Mouse (Mus musculus): ENCODE measurements around the gene Nol8.

Nol8 gene

DNA sequence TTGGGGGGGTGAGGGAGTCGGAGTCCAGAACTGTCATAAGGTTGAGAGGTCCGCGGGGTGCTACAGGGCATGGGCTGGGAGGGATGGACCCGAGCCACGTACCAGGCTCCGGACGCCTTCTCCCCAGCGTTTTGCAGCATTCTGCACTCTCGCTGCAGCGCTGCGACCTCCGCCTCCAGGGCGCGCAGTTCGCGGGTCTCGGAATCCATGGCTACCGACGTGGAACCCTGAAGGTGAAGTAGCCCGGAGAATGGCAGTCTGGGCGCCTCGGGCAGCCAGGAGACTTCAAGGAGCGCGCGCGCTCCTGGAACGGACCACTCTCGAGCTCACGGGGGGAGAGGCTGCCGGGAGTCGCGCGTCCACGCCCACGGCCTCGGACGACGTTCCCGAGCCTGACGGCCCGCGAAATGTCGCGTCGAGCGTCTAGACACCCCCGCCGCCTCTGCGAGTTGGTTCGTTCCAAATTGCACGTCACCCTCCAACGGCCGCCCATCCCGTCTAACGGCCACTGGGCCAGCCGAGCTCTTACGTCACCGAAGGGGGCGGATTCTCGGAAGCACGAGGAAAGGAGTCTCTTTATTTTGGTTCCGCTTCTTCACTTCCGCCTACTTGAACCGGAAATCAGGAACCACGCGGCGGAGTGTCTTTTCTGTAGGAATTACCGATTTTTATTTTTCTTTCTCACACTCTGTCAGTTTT lies at the start of gene Nol8, which contains the start of gene Cenpp:
Nol8 (plus strand) TSS at position 598 of the 699 bp plus-strand sequence.
Cenpp (minus strand) TSS at position 305 of the 699 bp plus-strand sequence.
- peak; percentile 99 for DNase-seq (ENCODE audit: low spot score in 2 of 2)

DNA sequence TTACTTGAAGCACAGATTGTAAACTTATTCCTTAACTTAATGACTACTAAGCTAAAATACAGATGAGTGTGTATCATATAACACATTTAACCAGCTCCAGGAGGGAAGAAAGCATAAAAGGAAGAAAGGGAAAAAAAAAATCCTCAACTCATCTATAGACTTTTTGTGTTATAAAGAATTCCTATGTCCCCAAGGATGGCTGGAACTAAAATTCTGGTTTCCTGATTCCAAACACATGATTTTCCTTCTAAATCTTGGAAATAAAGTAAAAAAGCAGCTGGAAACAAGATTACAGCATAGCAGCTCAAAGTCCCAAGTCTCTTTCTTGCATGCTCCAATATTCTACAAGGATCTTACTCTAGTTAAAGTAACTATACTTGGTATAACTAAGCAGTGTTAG lies 49.3 kb upstream of the Nol8 start:
- no peak for DNase-seq (ENCODE audit: low spot score in 2 of 2)

DNA sequence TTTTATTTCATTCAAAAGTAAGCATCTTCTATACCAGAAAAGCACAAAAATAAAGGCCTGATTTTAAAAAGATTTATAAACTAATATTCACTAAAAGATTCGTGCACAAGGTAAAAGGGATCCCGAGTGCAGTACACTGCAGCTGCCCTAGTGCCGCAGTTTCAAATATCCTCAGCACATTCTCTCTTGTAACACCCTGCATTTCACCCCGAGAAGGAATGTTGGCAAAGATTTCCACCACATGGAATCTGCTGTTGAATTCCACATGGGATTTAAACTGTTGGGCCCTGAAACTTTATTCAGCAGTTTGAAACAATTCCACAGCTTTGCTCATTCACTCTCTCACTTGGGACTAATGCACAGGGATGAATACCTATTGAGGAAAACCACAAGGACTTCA lies 45.2 kb upstream of the Nol8 start, which contains the start of gene Ogn:
Ogn (plus strand) TSS at position 333 of the 400 bp plus-strand sequence.
- no peak for DNase-seq (ENCODE audit: low spot score in 2 of 2)

DNA sequence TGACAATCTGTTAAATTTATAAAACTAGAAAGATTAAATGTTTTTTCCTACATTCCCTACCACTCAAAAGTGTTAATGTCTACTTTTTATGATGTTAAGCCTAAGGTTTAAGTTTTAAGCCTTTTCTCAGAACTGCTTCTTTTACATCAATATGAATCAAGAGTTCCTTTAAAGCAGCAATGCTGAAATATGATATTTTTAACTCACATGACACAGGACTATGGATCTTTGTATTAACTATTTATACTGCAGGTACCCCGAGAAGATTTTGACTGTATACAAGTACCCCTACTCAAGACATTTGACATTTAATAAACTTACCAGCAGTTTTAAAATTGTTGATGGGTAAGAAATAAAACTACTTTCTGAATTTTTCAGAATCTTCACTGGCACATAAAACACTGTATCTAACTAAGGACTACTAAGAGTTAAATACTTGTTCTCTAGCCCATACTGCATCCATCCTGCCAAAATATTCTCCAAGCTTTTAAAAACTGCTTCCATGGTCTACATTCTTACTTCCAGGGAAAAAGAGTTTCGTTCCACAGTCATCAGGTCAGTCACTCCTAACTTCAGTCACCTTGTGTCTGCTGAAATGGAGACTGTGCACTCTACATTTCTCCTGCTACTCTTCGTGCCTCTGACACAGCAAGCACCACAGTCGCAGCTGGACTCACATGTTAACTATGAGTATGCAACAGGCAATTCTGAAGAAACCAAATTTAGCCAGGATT lies 44.1 kb upstream of the Nol8 start:
- DNase-seq (ENCODE audit: low spot score in 2 of 2) = no peak

DNA sequence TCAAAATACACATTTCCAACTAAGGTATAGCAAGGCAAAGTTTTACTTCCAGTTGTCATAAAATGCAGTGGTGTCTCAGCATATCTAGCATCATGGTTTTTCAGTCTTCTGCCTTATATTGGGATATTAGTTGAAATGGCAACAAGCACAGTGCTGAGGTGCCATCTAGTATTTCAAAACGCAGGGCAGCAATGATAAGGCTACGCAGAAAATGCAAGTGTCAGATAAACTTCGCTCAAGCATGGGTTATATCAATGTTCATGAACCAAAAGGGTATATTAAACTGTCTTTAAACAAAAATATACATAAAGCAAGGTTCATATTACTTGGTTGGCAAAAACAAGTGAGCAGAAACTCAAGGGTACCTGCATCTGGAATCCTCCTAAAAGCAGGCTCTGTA lies 35.9 kb upstream of the Nol8 start:
- DNase-seq (ENCODE audit: low spot score in 2 of 2) = peak in 1 of 2 experiments; percentile 10

DNA sequence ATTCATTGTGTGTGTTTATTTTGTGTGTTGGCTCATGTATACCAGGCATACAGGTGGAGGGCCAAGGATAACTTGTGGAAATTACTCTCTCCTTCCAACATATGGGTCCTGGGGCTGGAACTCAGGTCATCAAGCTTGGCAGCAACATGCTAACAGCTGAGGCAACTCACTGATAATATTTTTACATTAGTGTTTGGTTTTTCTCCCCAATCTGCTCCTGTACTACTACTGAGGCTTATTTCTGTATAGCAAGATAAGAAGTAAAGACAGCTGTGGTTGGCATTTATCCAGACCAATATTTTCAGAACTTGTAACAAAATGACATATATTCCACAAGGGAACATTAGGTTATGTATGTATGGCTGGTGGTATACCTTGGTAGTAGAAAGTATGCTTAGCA lies 34.5 kb upstream of the Nol8 start:
- peak in 1 of 2 experiments; percentile 2 for DNase-seq (ENCODE audit: low spot score in 2 of 2)

DNA sequence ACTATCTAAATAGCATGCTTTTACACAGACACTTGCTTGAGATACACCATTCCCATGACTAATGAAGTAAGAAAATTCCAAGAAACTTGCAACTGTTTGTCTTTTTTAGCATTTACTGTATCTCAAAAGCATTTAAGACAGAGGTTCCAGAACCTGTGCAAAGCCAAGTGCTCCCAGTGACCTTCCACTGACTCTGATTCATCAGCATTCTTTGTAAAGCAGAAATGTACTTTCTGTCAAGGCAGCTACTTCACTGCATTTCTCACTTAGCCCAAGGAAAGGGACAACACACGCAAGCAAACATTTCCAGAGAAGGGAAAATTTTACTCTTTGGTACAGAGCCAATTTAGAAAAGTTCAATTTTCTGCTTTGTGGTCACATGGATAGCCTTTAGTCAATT lies 29.7 kb upstream of the Nol8 start:
- DNase-seq (ENCODE audit: low spot score in 2 of 2) = no peak

DNA sequence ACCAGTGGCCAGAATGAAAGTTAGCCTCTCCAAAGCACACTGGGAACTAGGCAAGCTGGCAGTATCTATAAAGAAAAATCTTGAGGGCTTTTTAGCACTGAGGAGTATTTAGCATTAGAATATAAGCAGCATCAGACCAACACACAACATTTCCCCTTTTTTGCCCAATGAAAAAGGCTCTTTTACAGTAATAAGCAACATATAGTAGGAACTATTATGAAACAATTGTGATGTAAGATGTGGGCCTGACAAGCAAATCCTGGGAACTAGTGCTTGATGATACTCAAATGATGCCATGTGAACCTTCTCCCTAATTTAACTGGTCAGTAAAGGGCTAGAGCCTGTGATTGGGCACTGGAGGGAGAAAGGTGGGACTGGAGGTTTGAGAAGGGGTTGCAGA lies 24.7 kb upstream of the Nol8 start:
- DNase-seq (ENCODE audit: low spot score in 2 of 2) = no peak

DNA sequence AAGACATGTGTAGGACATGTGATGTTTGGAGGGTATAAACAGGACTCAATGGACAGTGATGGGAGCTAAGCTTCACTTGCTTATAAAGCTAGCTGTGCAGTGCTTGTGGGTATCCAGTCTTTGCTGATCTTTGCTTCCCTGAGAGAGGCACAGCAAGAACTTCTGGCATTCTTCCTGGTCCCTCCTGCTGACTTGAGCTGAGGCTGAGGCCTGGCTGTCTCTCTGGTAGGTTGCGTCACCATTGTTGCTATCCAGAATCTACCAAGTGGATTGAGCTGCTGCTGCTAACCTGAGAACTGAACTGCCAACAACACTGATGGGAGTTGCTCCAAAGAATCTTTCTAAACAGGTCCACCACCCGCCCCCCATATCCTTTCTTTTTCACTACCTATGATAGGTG lies 23.8 kb upstream of the Nol8 start:
- DNase-seq (ENCODE audit: low spot score in 2 of 2) = no peak

DNA sequence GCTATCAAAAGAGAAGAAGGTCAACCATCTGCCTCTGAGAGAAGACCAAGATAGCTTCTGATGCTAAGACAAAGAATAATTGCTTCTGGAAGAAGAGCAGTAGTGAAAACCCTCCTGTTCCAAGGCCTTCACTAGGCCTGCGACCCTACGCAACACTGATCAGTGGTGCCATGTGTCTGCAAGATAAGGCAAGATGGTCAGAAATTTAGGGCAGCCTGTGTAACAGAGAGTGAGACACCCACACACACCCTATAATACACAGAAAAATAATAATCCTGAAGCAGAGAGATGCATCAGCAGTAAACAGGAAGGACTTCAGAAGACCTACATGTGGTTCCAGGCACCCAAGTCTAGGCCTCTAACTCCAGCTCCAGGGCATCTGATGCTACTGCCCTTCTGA lies 12.9 kb upstream of the Nol8 start:
- no peak for DNase-seq (ENCODE audit: low spot score in 2 of 2)

DNA sequence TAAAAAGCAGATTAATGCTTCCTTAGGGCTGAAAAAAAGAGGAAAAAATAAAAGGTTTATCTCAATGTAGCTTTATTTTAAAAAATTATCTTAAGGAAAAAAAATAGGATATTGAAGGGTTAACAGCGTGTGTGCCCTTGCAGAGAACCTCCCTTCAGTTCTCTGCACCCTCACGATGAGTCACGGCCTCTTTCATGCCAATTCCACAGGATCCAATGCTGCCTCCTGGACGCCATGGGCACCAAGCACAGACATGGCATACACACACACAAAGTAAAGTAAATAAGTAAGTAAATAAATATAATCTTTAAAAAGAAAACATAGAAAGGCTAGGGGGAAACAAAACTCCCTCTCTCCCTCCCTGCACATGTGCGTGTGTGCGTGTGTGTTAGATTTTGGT lies 10.2 kb upstream of the Nol8 start:
- DNase-seq (ENCODE audit: low spot score in 2 of 2) = no peak

DNA sequence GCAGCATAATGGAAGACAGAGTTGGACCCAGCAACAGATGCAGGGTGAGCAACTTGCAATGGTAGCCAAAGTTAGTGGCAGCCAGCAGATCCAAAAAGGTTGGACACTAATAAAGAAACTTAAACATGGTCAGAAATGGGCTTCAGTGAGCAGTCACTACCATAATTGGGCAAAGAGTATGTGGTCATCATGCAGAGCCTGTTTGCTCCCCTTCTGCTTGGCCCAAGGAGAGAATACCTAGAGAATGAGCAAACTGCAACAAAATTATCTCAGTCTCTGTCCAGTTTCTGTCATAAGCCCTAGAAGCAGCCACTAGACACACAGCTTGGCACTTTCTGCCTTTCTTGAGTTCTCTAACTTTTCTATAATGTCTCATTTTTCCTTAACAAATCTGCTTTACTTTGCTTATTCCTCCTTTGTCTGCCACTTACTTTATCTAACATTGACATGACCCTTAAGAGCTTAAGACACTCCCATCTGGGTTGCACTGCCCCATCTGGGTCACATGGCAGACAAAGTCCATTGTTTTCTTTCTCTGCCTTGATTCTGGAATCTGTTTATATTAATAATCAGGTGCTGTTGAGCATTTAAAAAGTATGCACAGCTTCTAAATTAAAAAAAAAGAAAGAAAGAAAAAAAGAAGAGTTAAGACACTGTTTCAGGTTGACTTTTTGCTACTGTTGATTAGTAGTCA lies 9.1 kb upstream of the Nol8 start:
- no peak for DNase-seq (ENCODE audit: low spot score in 2 of 2)

DNA sequence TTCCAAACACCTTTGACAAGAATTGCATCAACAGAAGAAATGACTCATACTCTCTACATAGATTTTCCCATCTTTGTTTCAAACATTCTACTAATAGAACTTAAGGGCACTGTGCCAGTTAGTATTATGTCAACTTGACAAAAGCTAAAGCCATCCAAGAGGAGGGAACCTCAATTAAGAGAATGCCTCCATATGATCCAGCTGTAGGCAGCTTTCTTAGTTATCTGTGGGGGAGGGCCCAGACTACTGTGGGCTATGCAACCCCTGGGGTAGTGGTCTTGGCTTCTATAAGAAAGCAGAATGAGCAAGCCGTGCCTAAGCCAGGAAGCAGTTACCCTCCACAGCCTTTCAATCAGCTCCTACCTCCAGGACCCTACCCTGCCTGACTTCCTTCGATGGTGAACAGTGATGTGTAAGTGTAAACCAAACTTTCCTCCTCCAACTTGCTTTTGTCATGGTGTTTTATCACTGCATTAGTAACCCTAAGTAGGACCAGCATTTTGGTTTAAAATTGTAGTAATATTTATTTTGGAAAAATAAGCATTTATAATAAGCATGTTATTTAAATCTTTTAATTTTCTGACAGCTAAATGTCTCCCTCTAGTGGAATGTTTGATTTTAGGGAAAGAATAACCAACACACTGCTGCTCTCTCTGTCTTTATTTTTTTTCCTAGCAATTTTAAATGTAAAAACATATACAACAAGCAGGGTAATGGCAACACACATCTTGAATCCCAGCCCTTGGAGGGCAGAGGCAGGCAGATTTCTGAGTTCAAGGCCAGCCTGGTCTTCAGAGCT lies 7.9 kb upstream of the Nol8 start:
- DNase-seq (ENCODE audit: low spot score in 2 of 2) = no peak

DNA sequence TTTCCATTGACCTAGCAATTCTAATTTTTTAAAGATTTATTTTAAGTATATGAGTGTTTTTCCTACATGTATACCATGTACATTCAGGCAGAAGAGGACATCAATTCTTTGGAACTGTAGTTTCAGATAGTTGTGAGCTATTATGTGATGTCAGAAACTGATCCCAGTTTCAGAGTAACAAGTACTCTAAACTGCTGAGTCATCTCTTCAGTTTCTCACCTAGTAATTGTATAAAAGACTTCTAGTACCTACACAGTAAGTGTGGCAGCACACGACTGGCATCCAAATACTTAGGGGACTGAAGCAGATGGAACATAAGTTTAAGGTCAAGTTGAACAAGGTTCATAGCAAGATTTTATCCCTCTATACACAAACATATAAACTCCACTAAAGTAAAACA lies 6.9 kb upstream of the Nol8 start:
- no peak for DNase-seq (ENCODE audit: low spot score in 2 of 2)

DNA sequence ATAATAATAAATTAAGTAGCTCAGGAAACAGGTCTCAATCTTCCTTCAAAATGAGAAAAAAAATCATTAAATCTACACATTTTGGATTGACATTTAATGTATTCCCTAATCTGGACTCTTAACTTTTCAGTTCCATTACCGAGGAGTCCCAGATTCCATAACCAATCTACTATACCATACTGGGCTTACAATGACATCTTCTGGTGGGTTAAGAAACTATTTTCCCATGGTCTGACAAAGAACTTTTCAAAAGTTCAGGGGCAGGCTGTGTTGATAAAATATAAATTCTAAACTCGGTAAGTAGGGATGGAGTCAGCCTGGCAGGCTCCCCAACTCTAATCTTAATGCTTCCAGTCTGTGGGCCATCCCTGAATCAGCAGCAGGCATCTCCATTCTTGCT lies 1.7 kb upstream of the Nol8 start:
- DNase-seq (ENCODE audit: low spot score in 2 of 2) = no peak

DNA sequence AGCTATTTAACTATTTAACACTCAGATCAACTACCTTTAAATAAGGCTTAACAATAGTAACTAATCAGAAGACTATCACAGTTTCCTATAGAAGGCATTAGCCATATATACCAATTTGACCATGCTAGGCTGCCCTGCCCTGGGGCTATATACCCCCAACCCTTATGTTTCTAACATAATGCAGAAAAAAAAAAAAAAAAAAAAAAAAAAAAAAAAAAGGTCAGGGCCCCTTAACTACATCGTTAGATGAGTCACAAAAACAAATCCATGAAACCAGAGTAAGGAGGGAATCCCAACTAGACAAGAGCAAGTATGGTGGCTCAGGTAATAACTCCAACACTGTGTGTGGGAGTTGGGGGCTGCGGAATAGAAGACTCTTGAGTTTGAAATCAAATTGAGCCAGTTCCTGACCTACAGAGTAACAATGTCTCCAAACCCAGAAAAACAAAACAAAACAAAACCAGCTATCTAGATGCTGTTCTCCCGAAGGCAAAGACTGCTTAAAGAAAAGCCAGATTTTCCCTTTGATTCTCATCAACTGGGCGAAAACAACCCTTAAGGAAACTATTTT lies 1.0 kb upstream of the Nol8 start:
- no peak for DNase-seq (ENCODE audit: low spot score in 2 of 2)

DNA sequence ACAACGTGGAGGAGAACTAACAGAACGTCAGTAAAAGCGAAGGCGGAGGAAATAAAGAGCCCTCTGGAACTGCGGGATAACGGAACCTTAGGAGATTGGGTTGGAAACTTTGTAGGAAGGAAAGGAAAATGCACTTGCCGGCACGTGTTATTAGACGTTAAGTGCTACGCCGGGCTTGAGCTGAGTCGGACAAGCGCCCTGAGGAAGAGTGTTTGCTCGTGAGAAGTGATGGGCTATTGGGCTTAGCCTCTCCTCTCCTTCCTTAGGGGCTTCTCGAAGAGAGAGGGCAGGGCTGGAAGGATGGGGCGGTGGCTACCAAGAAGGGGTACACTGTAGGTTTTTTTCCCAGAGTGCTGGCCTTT lies 283 bp downstream of the Nol8 start:
- DNase-seq (ENCODE audit: low spot score in 2 of 2) = no peak

DNA sequence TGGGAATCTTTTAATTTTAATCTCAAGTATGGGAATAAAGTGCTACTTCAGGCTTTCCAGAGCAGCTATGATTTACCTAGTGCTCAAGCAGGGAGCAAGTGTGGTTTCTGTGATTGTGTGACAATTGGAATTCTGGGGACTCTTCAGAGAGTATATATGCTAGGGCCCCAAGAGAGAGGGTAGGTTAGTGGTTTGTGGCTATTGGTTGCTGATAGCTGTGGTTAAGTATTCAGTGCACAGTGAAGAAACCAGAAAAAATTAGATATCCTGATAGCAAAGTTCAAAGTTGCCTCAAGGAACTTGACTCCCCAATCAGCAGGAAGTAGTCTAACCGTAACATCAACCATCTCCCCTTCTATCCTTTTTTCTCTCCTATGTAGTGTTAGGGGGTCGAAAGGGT lies 24.9 kb downstream of the Nol8 start:
- DNase-seq (ENCODE audit: low spot score in 2 of 2) = no peak

DNA sequence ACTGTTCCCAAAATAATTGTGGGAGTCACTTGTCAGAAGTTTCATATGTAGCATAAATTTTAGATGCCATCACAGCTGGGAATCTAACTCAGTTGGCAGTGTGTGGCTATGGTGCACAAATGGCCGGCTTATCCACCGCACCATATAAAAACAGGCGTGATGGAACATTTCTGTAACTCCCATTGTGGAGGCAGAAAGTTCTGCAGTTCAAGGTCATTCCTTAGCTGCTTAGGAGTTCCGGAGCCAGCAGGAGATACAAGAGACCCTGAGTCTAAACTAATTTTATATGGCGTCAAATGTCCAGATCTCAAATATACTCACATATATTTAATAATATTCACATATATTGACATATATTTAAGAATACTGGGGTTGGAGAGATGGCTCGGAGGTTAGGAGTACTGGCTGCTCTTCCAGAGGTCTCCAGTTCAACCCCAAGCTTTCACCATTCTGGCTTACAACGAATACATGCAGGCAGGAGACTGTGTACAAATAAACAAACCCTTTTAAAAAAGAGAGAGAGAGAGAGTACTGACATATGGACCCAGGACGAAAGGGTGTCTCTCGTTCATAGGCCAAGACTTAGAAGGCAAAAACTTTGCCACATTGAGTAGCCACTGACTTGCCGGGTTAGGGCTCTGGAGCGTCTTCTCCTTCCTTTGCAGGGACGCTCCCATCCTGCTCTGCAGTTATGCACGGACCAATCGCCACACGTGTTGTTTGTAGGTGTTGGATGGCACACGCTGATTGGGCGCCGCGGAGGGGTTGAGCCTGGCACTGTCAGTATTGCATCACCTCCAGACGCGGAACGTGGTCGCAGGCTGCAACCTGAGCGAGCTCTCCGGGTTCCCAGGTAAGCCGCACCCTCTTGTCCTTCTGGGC lies 28.7 kb downstream of the Nol8 start, which contains the start of gene Iars:
Iars (plus strand) TSS at position 750 of the 882 bp plus-strand sequence.
- DNase-seq (ENCODE audit: low spot score in 2 of 2) = peak; percentile 97 to 98

DNA sequence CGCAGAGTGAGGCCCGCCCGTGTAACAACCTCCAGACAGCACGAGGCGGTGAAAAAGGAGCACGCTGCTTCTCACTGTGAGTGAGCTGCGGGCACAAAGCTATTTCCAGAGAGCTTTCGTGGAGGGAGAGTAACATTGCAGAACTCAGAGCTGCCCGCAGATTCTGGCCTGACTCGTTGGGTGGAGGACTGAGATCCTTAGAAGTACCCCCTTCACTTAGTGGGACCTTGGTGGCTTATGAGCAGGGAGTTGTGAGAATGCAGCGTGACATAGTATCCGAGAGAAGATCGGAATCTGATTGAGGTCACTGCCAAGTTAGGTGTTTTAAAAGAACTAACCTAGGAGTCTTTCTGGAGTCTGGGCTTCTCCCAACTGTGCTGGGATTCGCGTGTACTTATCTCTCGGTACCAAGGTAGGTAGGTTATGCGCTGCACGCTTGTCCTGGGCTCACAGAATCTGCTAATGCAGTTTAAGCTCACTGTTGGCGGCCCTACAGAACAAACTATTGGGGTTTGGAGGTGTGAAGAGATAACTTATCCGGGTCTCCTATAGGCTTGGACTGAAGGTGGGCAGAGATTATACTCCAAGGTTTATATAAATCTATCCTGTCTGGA lies 29.5 kb downstream of the Nol8 start:
- DNase-seq (ENCODE audit: low spot score in 2 of 2) = no peak
